ENCODE assay signal across 16 mouse cellular contexts in the genomic region with DNA sequence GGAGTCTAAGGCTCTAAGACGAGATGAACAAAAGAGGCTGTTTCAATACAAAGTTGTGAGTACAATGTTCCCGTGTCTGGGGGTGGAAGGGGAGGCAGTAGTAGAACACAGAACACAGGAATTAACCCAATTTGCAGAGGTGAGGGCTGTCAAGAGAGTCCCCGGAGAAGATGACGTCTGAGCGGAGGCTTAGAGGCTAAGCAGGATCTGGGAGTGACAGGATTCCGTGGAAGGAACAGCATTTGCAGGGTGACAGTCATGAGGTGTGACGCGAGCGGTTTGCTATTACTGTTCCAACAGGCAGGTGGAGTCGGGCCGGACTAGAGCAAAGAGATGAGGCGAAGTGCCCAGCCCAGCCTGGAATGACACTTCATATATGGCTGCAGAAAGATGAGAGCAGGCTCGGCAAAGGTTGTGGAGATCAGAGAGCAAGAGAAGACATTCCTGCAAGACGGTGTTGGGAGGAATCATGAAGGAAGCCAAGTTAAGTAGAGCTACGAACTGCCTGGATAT.
DNase-seq lines count a peak whose midpoint lies in the region; ATAC-seq and TF ChIP-seq lines count a peak whose summit lies in the region.
"Had no signal": no experiment of that assay in that cellular context is flagged by ENCODE, and none has a peak within 500 bp of the region (broad histone marks: within the 10 kb centered on the region; RNA-seq: fewer than 3 reads in every experiment).

No protein-coding gene starts in this region.

- no peaks in the 10 kb centered on the region for H3K9me3 ChIP-seq in intestine, postnatal 0 days (ENCODE audit: control insufficient read depth)
- no peaks in the 10 kb centered on the region for H3K9me3 ChIP-seq in intestine, embryonic 15.5 days
- H3K9me3 ChIP-seq in CH12.LX (replicated peaks; ENCODE audit: low read length): no peaks in the 10 kb centered on the region
- no peaks in the 10 kb centered on the region for H3K9me3 ChIP-seq in stomach, postnatal 0 days (ENCODE audit: control insufficient read depth, low read length)
- H3K9me3 ChIP-seq: embryonic facial prominence, embryonic 12.5 days; forebrain, embryonic 12.5 days; heart, embryonic 13.5 days; hindbrain, embryonic 15.5 days had no signal

- no peak overlapping the region for H3K4me2 ChIP-seq in intestine, postnatal 0 days (replicated peaks; ENCODE audit: low read depth)
- no peak overlapping the region for H3K4me2 ChIP-seq in intestine, embryonic 15.5 days (replicated peaks)
- no peak overlapping the region for H3K4me2 ChIP-seq in CH12.LX (ENCODE audit: insufficient read depth, low read depth, poor library complexity, severe bottlenecking)
- no peak overlapping the region for H3K4me2 ChIP-seq in stomach, postnatal 0 days (replicated peaks; ENCODE audit: low read depth)
- H3K4me2 ChIP-seq: embryonic facial prominence, embryonic 12.5 days; forebrain, embryonic 12.5 days; heart, embryonic 13.5 days; hindbrain, embryonic 15.5 days had no signal

- no peak overlapping the region for H3K4me3 ChIP-seq in intestine, postnatal 0 days (ENCODE audit: low read depth, low read length)
- no peak overlapping the region for H3K4me3 ChIP-seq in intestine, embryonic 15.5 days (replicated peaks)
- H3K4me3 ChIP-seq in CH12.LX (replicated peaks in 1 of 3; ENCODE audit: low read depth in 2 of 3, low read length in 2 of 3, poor library complexity in 1 of 3): no peak overlapping the region
- no peak overlapping the region for H3K4me3 ChIP-seq in stomach, postnatal 0 days (ENCODE audit: low read depth, low read length)
- H3K4me3 ChIP-seq: embryonic facial prominence, embryonic 12.5 days; forebrain, embryonic 12.5 days; heart, embryonic 13.5 days; hindbrain, embryonic 15.5 days had no signal

- no peak overlapping the region for H3K27ac ChIP-seq in intestine, postnatal 0 days (ENCODE audit: low read depth, low read length)
- H3K27ac ChIP-seq in intestine, embryonic 15.5 days: no peak overlapping the region
- H3K27ac ChIP-seq in CH12.LX (ENCODE audit: insufficient read depth, low read depth): no peak overlapping the region
- H3K27ac ChIP-seq in stomach, postnatal 0 days (replicated peaks): no peak overlapping the region
- H3K27ac ChIP-seq: embryonic facial prominence, embryonic 12.5 days; forebrain, embryonic 12.5 days; heart, embryonic 13.5 days; hindbrain, embryonic 15.5 days had no signal

- no peak for TF ChIP-seq POLR2A in CH12.LX (IDR thresholded peaks at IDR 0.05; ENCODE audit: low read depth, low read length)

- H3K79me2 ChIP-seq in CH12.LX (replicated peaks; ENCODE audit: control insufficient read depth, extremely low read depth, insufficient read depth, poor library complexity, severe bottlenecking): no peaks in the 10 kb centered on the region

- no peak for TF ChIP-seq EP300 in CH12.LX (IDR thresholded peaks at IDR 0.05; ENCODE audit: low read length)
- no peak for TF ChIP-seq EP300 in stomach, postnatal 0 days (optimal IDR thresholded peaks at IDR 0.05)

- H3K4me1 ChIP-seq in intestine, postnatal 0 days (replicated peaks; ENCODE audit: control insufficient read depth, insufficient read depth, low read length): no peaks in the 10 kb centered on the region
- H3K4me1 ChIP-seq in intestine, embryonic 15.5 days (replicated peaks): peaks cover 6% of the 10 kb centered on the region
- peaks cover 3 to 26% of the 10 kb centered on the region in 2 experiments; a peak in 2 of 4 replicates for H3K4me1 ChIP-seq in CH12.LX (ENCODE audit: control insufficient read depth in 1 of 2, insufficient read depth in 2 of 2)
- no peaks in the 10 kb centered on the region for H3K4me1 ChIP-seq in stomach, postnatal 0 days (replicated peaks; ENCODE audit: control insufficient read depth, insufficient read depth)

- WGBS in intestine, postnatal 0 days: 75% methylated on average over 15 of the region's 15 CpGs
- WGBS in intestine, embryonic 15.5 days: 83% methylated on average over 15 of the region's 15 CpGs
- WGBS in stomach, postnatal 0 days: 74% methylated on average over 15 of the region's 15 CpGs

- in situ Hi-C loops in CH12.LX (cut with MboI; ENCODE audit: low pct_ligation_motif_present, low pct_unique_long_range_greater_than_20kb, low sequenced_read_pairs): loop anchor here (10.0 kb wide), 2 partner anchors 54 to 104 kb away; no protein-coding TSS in a partner anchor

- no peaks in the 10 kb centered on the region for H3K27me3 ChIP-seq in intestine, postnatal 0 days (replicated peaks; ENCODE audit: control insufficient read depth, insufficient read depth, low read length)
- no peaks in the 10 kb centered on the region for H3K27me3 ChIP-seq in intestine, embryonic 15.5 days (replicated peaks)
- no peaks in the 10 kb centered on the region for H3K27me3 ChIP-seq in CH12.LX (replicated peaks)
- H3K27me3 ChIP-seq in stomach, postnatal 0 days (ENCODE audit: control insufficient read depth, insufficient read depth, low read length): no peaks in the 10 kb centered on the region
- H3K27me3 ChIP-seq: embryonic facial prominence, embryonic 12.5 days; heart, embryonic 13.5 days; hindbrain, embryonic 15.5 days had no signal

- TF ChIP-seq RAD21 in CH12.LX (IDR thresholded peaks at IDR 0.05; ENCODE audit: low read depth, low read length): no peak

- no peak for ATAC-seq in intestine, postnatal 0 days
- no peak for ATAC-seq in intestine, embryonic 15.5 days
- no peak for ATAC-seq in stomach, postnatal 0 days (ENCODE audit: low FRiP score, low TSS enrichment)

- TF ChIP-seq CTCF in intestine, postnatal 0 days (IDR thresholded peaks at IDR 0.05; ENCODE audit: low read depth): peak; percentile 36; the same call in 1 of the 2 replicates
- no peak for TF ChIP-seq CTCF in CH12.LX (conservative IDR thresholded peaks at IDR 0.05 in 1 of 2, IDR thresholded peaks at IDR 0.05 in 1 of 2; ENCODE audit: low read depth in 2 of 2, low read length in 2 of 2)
- TF ChIP-seq CTCF in stomach, postnatal 0 days (IDR thresholded peaks at IDR 0.05; ENCODE audit: low read depth): peak; percentile 35

- dilution Hi-C loops in CH12.LX (cut with MboI; ENCODE audit: extremely low pct_ligation_motif_present, extremely low pct_unique_long_range_greater_than_20kb, low sequenced_read_pairs): no loop called here

- H3K36me3 ChIP-seq in intestine, postnatal 0 days (ENCODE audit: control insufficient read depth, insufficient read depth): peaks cover 13% of the 10 kb centered on the region; the same call in 1 of the 2 replicates
- no peaks in the 10 kb centered on the region; the same call in 1 of the 2 replicates for H3K36me3 ChIP-seq in intestine, embryonic 15.5 days
- no peaks in the 10 kb centered on the region for H3K36me3 ChIP-seq in CH12.LX (replicated peaks in 1 of 2; ENCODE audit: control insufficient read depth in 1 of 2, insufficient read depth in 1 of 2, low read length in 1 of 2)
- no peaks in the 10 kb centered on the region for H3K36me3 ChIP-seq in stomach, postnatal 0 days (ENCODE audit: control insufficient read depth, insufficient read depth, low read length)
- H3K36me3 ChIP-seq: embryonic facial prominence, embryonic 12.5 days; forebrain, embryonic 12.5 days; heart, embryonic 13.5 days; hindbrain, embryonic 15.5 days had no signal

- DNase-seq in cerebellum, postnatal 10 days: peak; percentile 33 to 34
- no peak for DNase-seq in cerebellum, adult 8-10 months
- DNase-seq in CH12.LX (ENCODE audit: extremely low read depth): no peak
- DNase-seq in stomach, postnatal 0 days (ENCODE audit: low spot score): no peak
- DNase-seq: adrenal gland, adult 2 months; adrenal gland, postnatal 25 days; cerebellum, adult 11 months; gastrocnemius, postnatal 36 days; heart, adult 11 months; heart, postnatal 36 days had no signal

- no peak overlapping the region for H3K9ac ChIP-seq in intestine, postnatal 0 days (ENCODE audit: low read depth, low read length)
- H3K9ac ChIP-seq in intestine, embryonic 15.5 days: no peak overlapping the region
- H3K9ac ChIP-seq in CH12.LX (ENCODE audit: insufficient read depth, low read depth): no peak overlapping the region
- no peak overlapping the region for H3K9ac ChIP-seq in stomach, postnatal 0 days (ENCODE audit: low read length)
- H3K9ac ChIP-seq: embryonic facial prominence, embryonic 12.5 days; forebrain, embryonic 12.5 days; heart, embryonic 13.5 days; hindbrain, embryonic 15.5 days had no signal

TF ChIP-seq in CH12.LX, 34 proteins besides CTCF, POLR2A, EP300 and RAD21:
- peak; percentile 8; the same call in 1 of the 2 replicates for TF ChIP-seq SMC3 (IDR thresholded peaks at IDR 0.05; ENCODE audit: low read depth, low read length)
- no peak for TF ChIP-seq ELF1 (IDR thresholded peaks at IDR 0.05; ENCODE audit: low read depth, low read length)

Comparison
In these comparisons a context has a peak if more than half of its experiments do, and no peak if none do; other contexts are left out.
1. DNase-seq: peak in cerebellum, postnatal 10 days (2 of 2); none in cerebellum, adult 8-10 months (single experiment), CH12.LX (single experiment) and stomach, postnatal 0 days (single experiment).
2. CTCF ChIP-seq: peak in intestine, postnatal 0 days (single experiment) and stomach, postnatal 0 days (single experiment); none in CH12.LX (0 of 2).